Mouse (Mus musculus): ENCODE measurements at regions not wholly inside any gene's neighbourhood (a gene's known extent, or its start where the extent isn't known, plus 50 kb on each side); places are given as distances from the start of the nearest gene placed in this dataset.
"Not testable (repeated sequence)": the region's sequence is repeated elsewhere in the genome, so short reads cannot be mapped to it uniquely, and the experiment has no call there.

GRCm38 (mm10) chr12:82056782-82057611, 112.1 kb upstream of the Sipa1l1 start:
- DNase-seq (ENCODE audit: low spot score), result not testable (repeated sequence)

- DNase-seq (ENCODE audit: low spot score), result no peak
Measured at GRCm38 (mm10) chr12:82064986-82065385, 104.1 kb upstream of the Sipa1l1 start.

- DNase-seq (ENCODE audit: low spot score), result peak; percentile 2
Measured at GRCm38 (mm10) chr12:82066860-82067259, 102.3 kb upstream of the Sipa1l1 start.

GRCm38 (mm10) chr12:82069621-82070020, 99.5 kb upstream of the Sipa1l1 start:
- DNase-seq (ENCODE audit: low spot score), result no peak

GRCm38 (mm10) chr12:82072810-82073465, 96.2 kb upstream of the Sipa1l1 start:
- DNase-seq (ENCODE audit: low spot score), result no peak

- no peak for DNase-seq (ENCODE audit: low spot score)
Measured at GRCm38 (mm10) chr12:82075479-82076221, 93.5 kb upstream of the Sipa1l1 start.

GRCm38 (mm10) chr12:82076766-82077165, 92.4 kb upstream of the Sipa1l1 start:
- no peak for DNase-seq (ENCODE audit: low spot score)

- DNase-seq (ENCODE audit: low spot score), result no peak
Measured at GRCm38 (mm10) chr12:82077945-82078344, 91.2 kb upstream of the Sipa1l1 start.

GRCm38 (mm10) chr12:82078740-82079139, 90.4 kb upstream of the Sipa1l1 start:
- DNase-seq (ENCODE audit: low spot score), result no peak

- no peak for DNase-seq (ENCODE audit: low spot score)
Measured at GRCm38 (mm10) chr12:82080196-82080880, 88.8 kb upstream of the Sipa1l1 start.

- DNase-seq (ENCODE audit: low spot score), result not testable (repeated sequence)
Measured at GRCm38 (mm10) chr12:82082596-82082995, 86.5 kb upstream of the Sipa1l1 start.

- DNase-seq (ENCODE audit: low spot score), result no peak
Measured at GRCm38 (mm10) chr12:82085771-82086400, 83.2 kb upstream of the Sipa1l1 start.

GRCm38 (mm10) chr12:82086441-82086840, 82.7 kb upstream of the Sipa1l1 start:
- DNase-seq (ENCODE audit: low spot score), result no peak

- no peak for DNase-seq (ENCODE audit: low spot score)
Measured at GRCm38 (mm10) chr12:82089288-82089687, 79.8 kb upstream of the Sipa1l1 start.

- DNase-seq (ENCODE audit: low spot score), result no peak
Measured at GRCm38 (mm10) chr12:82093317-82093716, 75.8 kb upstream of the Sipa1l1 start.

- no peak for DNase-seq (ENCODE audit: low spot score)
Measured at GRCm38 (mm10) chr12:82095396-82095795, 73.7 kb upstream of the Sipa1l1 start.

GRCm38 (mm10) chr12:82097126-82097525, 72.0 kb upstream of the Sipa1l1 start:
- DNase-seq (ENCODE audit: low spot score), result no peak

- DNase-seq (ENCODE audit: low spot score), result no peak
Measured at GRCm38 (mm10) chr12:82097620-82098019, 71.5 kb upstream of the Sipa1l1 start.

- DNase-seq (ENCODE audit: low spot score), result no peak
Measured at GRCm38 (mm10) chr12:82104211-82104610, 64.9 kb upstream of the Sipa1l1 start.

- DNase-seq (ENCODE audit: low spot score), result no peak
Measured at GRCm38 (mm10) chr12:82105184-82106031, 63.7 kb upstream of the Sipa1l1 start.

- DNase-seq (ENCODE audit: low spot score), result no peak
Measured at GRCm38 (mm10) chr12:82115766-82116165, 53.4 kb upstream of the Sipa1l1 start.

Measured in c-Kit-positive CD71-positive TER-119-positive erythroid progenitor cells, embryonic 14.5 days (primary cell).